Mouse (Mus musculus) heart, embryonic 14.5 days (tissue): ENCODE measurements around the gene Nxn. TPM values are rescaled to one million over a fixed set of nuclear protein-coding genes. Genes with fewer than 3 reads are reported as not detected.

Experiments used
- ATAC-seq: fragments of 200-750 bp; cut with Nextera tagmentation; 2 replicates; pipeline ENCODE4 v1.8.0; 2017; ENCODE audit warnings: low read depth, moderate TSS enrichment; ENCODE audit not compliant: insufficient number of reproducible peaks, insufficient read depth, low FRiP score
- H3K27ac ChIP-seq, 2 experiments: fragments of 200-500 bp in 1 of 2; fragments of 300-500 bp in 1 of 2; sonication (generic) in 1 of 2; replicated peaks in 1 of 2; 2 replicates each; pipeline ENCODE4 v1.5.1; 2012 to 2014; ENCODE audit warnings: low read depth in 2 of 2, low read length in 2 of 2, control low read depth in 1 of 2, mild to moderate bottlenecking in 1 of 2, mixed read lengths in 1 of 2; ENCODE audit not compliant: control insufficient read depth in 1 of 2, insufficient read depth in 1 of 2
- H3K27me3 ChIP-seq: fragments of 300-500 bp; sonication (generic); 2 replicates; pipeline ENCODE4 v1.6.1; 2014; ENCODE audit warnings: mild to moderate bottlenecking, low read length, control low read depth; ENCODE audit not compliant: control insufficient read depth, insufficient read depth
- H3K36me3 ChIP-seq: fragments of 300-500 bp; sonication (generic); 2 replicates; pipeline ENCODE4 v1.6.1; 2014; ENCODE audit warnings: mild to moderate bottlenecking, control low read depth, low read length, mixed read lengths; ENCODE audit not compliant: control insufficient read depth, insufficient read depth
- H3K4me1 ChIP-seq, 2 experiments: fragments of 200-500 bp in 1 of 2; fragments of 300-500 bp in 1 of 2; sonication (generic) in 1 of 2; 2 replicates each; pipeline ENCODE4 v1.6.1; 2012 to 2014; ENCODE audit warnings: low read length in 2 of 2, control low read depth in 1 of 2, mixed read lengths in 1 of 2; ENCODE audit not compliant: control insufficient read depth in 2 of 2, insufficient read depth in 2 of 2
- H3K4me2 ChIP-seq: fragments of 300-500 bp; sonication (generic); 2 replicates; pipeline ENCODE4 v1.6.1; 2014; ENCODE audit warnings: mild to moderate bottlenecking, low read length
- H3K4me3 ChIP-seq, 2 experiments: fragments of 200-500 bp in 1 of 2; fragments of 300-500 bp in 1 of 2; sonication (generic) in 1 of 2; 2 replicates each; pipeline ENCODE4 v1.5.1; 2012 to 2014; ENCODE audit warnings: low read length in 2 of 2, mild to moderate bottlenecking in 2 of 2, control low read depth in 1 of 2, low read depth in 1 of 2, moderate library complexity in 1 of 2; ENCODE audit not compliant: control insufficient read depth in 1 of 2, insufficient read depth in 1 of 2
- H3K9ac ChIP-seq: fragments of 300-500 bp; sonication (generic); 2 replicates; pipeline ENCODE4 v1.6.1; 2014; ENCODE audit warnings: mild to moderate bottlenecking, low read length
- H3K9me3 ChIP-seq: fragments of 300-500 bp; sonication (generic); 2 replicates; pipeline ENCODE4 v1.6.1; 2016; ENCODE audit warnings: low read length, control low read depth; ENCODE audit not compliant: control insufficient read depth
- WGBS: fragments of 180-500 bp; shearing (Covaris S2); extraction: QIAGEN DNeasy Blood & Tissue Kit; methylation state at CpG from one replicate; pipeline ENCODE4 v1.1.7; 2014; 5-methylcytosine and 5-hydroxymethylcytosine counted together
- polyA plus RNA-seq: library from polyadenylated mRNA; unstranded; fragments of >200 nt; fragmentation: Nextera tagmentation; extraction: Ambion mirVana; gene quantifications from 2 replicates; pipeline ENCODE4 v1.2.1, GENCODE M21; 2014

Nxn gene
- polyA plus RNA-seq, 1 experiment from 2014 or later: 26.8 TPM

DNA sequence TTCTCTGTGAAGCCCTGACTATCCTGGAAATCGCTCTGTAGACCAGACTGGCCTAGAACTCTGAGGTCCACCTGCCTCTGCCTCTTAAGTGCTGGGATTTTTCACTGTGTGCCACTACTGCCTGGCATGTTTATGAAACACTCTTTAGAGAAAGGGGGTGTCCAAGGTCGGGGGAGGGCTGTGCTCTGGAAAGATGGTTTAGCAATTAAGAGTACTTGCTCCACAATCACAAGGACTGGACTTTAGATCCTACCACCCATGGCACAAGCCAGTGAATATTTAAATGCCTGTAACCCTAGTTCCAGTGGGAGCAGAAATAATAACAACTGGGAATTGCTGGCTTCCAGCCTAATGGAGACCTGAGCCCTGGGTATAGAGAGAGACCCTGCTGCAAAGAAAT, 119.0 kb downstream of the Nxn start:
- Histone ChIP-seq H3K27ac (no peak overlapping the region), H3K27me3 (no peaks in the 10 kb centered on the region), H3K4me3 (no peak overlapping the region), H3K9me3 (no peaks in the 10 kb centered on the region), H3K9ac (no peak overlapping the region), H3K4me1 (no peaks in the 10 kb centered on the region), H3K36me3 (0 out of 2 replicates have a peak, but pooled peaks cover 3% of the 10 kb centered on the region), H3K4me2 (no peak overlapping the region)
- ATAC-seq: no peak
- 52% methylated on average over 2 of the region's 2 CpGs for WGBS

DNA sequence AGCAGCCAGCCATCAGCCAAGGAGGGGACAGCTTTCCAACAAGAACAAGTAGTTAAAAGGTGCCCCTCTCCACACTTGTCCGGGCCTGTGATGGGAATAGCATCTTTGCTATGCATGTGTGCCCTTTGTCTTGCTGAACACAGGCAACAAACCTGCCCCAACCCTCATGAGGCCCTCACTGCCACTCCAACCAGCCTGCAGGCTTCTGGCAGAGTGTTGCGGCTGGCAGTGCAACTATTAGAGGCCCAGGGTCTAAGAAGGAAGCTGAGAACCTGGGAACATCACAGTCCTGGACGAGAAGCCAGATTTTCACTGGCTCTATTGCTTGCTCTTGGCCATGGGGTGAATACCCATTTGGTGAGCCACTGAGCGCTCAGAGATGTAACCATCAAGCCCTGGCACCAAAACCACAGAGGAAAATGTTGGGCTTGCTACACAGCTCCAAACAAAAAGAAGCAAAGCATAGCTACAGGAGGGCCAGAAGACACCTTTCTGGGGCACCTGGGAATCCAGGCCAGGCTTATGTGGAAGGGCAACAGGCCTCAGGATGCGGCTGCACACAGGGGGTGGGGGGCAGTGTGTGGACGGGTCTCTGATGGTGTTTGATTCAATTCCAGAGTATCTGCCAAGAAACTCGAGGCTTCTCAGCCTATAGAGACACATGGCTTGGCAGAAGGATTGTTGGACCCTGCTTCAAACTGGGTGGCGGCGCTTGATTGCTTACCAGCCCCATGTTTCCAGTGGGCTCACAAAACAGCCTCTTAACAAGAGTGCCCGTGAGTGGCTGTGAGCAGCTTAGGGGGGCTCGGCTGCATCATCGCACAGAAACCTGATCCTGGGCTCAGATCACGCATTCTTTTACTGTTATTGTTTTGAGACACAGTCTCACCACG, 119.7 kb downstream of the Nxn start:
- H3K4me3 ChIP-seq: no peak overlapping the region
- H3K27me3 ChIP-seq: no peaks in the 10 kb centered on the region
- no peaks in the 10 kb centered on the region for H3K9me3 ChIP-seq
- H3K4me1 ChIP-seq: no peaks in the 10 kb centered on the region
- no peak for ATAC-seq
- no peak overlapping the region for H3K9ac ChIP-seq
- H3K27ac ChIP-seq: no peak overlapping the region
- 67% methylated on average over 14 of the region's 14 CpGs for WGBS
- 0 out of 2 replicates have a peak, but pooled peaks cover 3% of the 10 kb centered on the region for H3K36me3 ChIP-seq
- no peak overlapping the region for H3K4me2 ChIP-seq

DNA sequence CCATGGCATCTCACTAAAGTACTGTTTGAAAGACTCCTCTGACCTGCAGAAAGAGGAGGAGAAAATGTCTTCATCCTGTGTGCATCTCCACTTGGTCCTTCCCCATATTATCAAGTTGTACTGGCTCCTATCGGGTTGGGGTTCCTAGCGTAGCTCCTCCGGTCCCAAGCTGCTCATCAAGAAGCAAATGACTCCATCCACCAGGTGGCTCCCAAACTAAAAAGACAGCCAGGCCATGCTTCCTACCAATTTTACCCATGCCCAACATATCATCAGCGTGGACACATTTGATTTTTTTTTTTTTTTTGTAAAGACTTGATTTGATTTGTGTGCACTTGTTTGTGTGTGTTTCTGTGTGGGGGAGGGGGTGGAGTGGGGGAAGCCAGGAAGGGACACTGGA, 126.5 kb downstream of the Nxn start:
- Histone ChIP-seq H3K9me3 (no peaks in the 10 kb centered on the region), H3K36me3 (peaks cover 33% of the 10 kb centered on the region), H3K9ac (no peak overlapping the region), H3K27ac (no peak overlapping the region), H3K4me1 (no peaks in the 10 kb centered on the region; a peak in 1 of 4 replicates), H3K4me2 (no peak overlapping the region), H3K27me3 (no peaks in the 10 kb centered on the region), H3K4me3 (no peak overlapping the region)
- no peak for ATAC-seq
- 78% methylated on average over 4 of the region's 4 CpGs for WGBS

DNA sequence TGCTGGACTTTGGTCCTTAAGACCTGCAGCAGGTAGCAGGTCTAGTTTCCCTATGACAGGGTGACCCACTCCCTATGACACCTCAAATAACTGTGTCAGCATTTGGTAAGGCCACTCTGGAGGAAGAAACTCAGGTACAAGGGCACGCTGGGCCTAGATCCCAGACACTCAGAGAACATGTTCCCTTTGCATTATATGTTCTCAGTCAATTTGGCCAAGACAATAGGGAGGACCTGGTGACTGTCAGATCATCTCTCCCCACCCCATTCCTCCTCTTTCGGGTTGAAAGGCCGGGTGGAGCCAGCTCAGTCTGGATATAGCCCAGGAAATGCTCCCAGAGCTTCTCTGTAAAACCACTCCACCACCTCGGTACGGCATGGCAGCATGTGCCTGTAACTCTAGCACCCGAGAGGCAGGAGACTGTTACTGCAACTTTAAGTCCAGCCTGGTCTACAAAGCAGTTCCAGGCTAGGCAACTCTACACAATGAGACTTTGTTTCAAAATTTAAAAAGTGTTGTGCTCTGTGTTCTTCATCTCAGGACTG, 130.3 kb downstream of the Nxn start:
- H3K4me3 ChIP-seq: no peak overlapping the region
- H3K27ac ChIP-seq: no peak overlapping the region
- peaks cover 0 to 2% of the 10 kb centered on the region in 2 experiments; a peak in 1 of 4 replicates for H3K4me1 ChIP-seq
- 78% methylated on average over 6 of the region's 6 CpGs for WGBS
- no peaks in the 10 kb centered on the region for H3K27me3 ChIP-seq
- no peaks in the 10 kb centered on the region for H3K9me3 ChIP-seq
- peaks cover 24% of the 10 kb centered on the region for H3K36me3 ChIP-seq
- ATAC-seq: no peak
- no peak overlapping the region for H3K9ac ChIP-seq
- no peak overlapping the region for H3K4me2 ChIP-seq

DNA sequence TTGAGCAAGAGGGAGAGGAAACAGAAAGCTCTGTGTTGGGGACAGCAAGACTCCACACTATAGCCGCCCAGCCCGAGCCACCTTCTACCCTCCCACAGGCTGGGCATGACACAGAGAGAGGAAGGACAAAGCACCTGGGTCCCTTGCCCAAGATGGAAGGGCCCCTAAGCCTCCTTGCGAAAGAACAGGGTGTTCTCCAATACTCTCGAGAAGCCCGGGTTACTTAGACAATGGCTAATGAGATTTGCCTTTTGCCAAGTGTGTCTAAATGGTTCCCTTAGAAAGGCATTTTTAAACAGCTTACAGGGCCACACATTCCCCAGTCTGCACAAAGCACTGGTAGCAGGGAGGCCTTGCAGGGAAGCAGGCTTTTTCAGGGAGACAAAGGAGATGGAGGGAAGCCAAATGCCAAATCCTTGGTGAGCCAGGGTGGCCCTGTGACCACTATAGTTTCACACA, 130.9 kb downstream of the Nxn start:
- Histone ChIP-seq H3K4me2 (no peak overlapping the region), H3K27me3 (no peaks in the 10 kb centered on the region), H3K27ac (no peak overlapping the region), H3K4me3 (no peak overlapping the region), H3K9ac (no peak overlapping the region), H3K9me3 (no peaks in the 10 kb centered on the region), H3K36me3 (peaks cover 24% of the 10 kb centered on the region), H3K4me1 (peaks cover 0 to 2% of the 10 kb centered on the region in 2 experiments; a peak in 1 of 4 replicates)
- no peak for ATAC-seq
- 75% methylated on average over 5 of the region's 5 CpGs for whole genome bisulfite sequencing

DNA sequence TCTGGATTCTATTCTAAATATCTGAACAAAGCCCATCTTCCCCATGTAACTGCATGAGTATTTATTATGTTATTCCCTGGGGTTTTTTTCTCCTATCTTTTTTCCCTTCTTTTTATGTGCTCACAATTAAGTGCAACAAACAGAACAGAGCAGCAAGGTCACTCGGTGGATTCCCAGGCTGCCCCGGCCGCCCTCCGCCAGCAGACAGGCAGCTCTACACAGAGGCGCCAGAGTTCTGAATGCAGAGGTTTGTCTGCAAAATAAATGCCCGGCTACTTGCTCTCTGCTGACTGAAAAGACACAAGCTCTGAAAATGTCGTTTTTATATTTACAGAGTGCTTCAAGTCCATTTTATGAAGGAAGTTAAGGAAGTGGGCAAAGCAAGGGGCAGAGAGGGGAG, 131.4 kb downstream of the Nxn start:
- Histone ChIP-seq H3K4me3 (no peak overlapping the region), H3K36me3 (peaks cover 24% of the 10 kb centered on the region), H3K9ac (no peak overlapping the region), H3K27ac (no peak overlapping the region), H3K4me1 (peaks cover 0 to 2% of the 10 kb centered on the region in 2 experiments; a peak in 1 of 4 replicates), H3K27me3 (no peaks in the 10 kb centered on the region), H3K9me3 (no peaks in the 10 kb centered on the region), H3K4me2 (no peak overlapping the region)
- 69% methylated on average over 7 of the region's 7 CpGs for WGBS
- no peak for ATAC-seq

DNA sequence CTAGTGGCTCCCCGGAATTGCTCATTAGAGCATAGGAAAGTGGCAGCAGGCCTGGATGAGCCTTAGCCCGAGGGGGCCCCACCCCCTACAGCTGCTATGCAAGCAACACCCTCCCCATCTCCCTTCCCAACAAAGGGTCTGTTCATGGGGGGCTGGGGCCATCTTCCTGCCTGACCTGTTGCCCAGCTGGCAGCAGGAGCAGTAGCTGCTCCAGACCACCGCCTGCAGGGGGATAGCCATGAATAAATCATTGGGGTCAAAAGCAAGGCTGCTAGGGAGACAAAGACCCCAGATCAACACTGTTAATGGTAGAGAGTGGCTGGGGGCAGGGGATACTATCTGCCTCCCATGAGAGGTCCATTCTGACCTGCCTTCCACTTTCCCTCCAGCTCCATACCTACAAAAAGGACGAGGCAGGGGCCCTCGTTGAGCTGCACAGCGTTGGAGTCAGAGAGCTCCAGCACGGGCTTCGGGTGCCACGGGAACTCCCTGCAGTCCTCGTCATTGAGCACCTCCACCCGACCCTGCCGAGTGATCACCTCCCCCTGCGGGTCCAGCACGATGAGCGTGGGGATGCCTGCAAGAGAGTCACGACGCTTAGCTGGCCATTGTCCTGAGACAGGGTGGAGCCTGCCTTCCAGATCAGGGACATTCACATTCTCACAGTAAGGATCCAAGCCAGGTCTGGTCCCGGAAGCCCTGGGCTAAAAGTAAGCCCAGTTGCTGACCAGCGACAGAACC, 136.2 kb downstream of the Nxn start:
- 29% methylated on average over 19 of the region's 19 CpGs for WGBS
- no peak overlapping the region for H3K27ac ChIP-seq
- no peak overlapping the region for H3K4me2 ChIP-seq
- no peaks in the 10 kb centered on the region for H3K27me3 ChIP-seq
- no peak for ATAC-seq
- no peaks in the 10 kb centered on the region for H3K9me3 ChIP-seq
- H3K9ac ChIP-seq: no peak overlapping the region
- H3K4me3 ChIP-seq: no peak overlapping the region
- H3K36me3 ChIP-seq: peaks cover 35% of the 10 kb centered on the region
- peaks cover 0 to 2% of the 10 kb centered on the region in 2 experiments; a peak in 1 of 4 replicates for H3K4me1 ChIP-seq
